Mouse (Mus musculus): ENCODE results near the gene Cacybp. TPM values are rescaled to one million over a fixed set of nuclear protein-coding genes. Genes with fewer than 3 reads are reported as not detected.

Cacybp gene
- 296 and 305 TPM in 2 replicates for polyA plus RNA-seq (2016; fragmentation: Nextera tagmentation; extraction: Ambion mirVana)

DNA sequence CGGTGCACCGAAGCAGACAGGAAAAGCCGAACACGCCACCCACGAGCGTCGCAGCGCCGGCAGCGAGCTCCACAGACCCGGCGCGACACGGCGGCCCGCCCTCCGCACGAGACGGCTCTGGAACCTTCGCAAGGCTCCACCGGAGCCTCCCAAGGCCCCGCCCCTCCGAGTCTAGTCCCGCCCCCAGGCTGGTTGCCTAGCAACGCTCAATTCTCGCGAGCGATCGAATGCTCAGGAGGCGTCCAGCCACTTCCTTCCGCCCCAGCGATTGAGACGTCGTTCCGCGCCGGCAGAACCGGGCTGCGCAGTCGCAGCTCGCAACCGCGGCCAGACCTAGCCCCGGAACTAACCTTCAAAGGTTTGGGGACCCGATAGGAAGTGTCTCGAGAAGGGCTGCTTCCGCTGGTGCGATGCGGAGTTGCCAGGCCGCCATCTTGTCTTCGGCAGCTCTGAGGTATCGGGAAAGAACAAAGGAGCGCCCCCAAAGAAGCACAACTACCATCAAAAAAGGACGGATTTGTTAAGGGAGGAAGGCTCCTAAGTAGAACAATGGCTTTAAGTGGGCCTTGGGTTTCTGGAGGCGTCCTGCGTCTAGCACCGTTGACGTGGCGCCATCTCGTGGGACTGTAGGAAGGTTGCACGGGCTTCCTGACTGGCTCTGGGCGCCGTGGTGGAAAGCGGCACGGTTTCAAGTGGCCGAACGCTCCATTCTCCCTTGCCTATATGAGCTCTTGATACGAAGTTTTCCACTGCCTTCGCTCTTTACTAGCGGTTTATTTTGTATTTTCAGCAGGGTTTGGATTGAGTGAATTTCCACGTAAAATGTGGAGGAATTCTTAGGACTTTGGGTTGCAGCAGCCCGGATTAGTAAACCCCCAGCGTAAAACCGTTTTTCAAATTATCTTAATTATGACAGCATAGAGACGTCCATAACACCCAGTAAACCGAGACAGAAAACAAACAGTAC is at the start of gene Cacybp:
Gene Cacybp, minus strand, starts transcription at position 173 of the 967 bp plus-strand sequence.
- Histone ChIP-seq H3K36me3 (replicated peaks) (no peaks in the 10 kb centered on the region), H3K4me1 (peaks cover 22% of the 10 kb centered on the region), H3K4me3 (replicated peaks) (peak within 1 kb of the TSS; percentile 90), H3K9me3 (no peaks in the 10 kb centered on the region), H3K4me2 (peak within 1 kb of the TSS; percentile 71), H3K27ac (peak within 1 kb of the TSS; percentile 99), H3K9ac (peak within 1 kb of the TSS; percentile 96), H3K27me3 (no peaks in the 10 kb centered on the region)
- peak; percentile 96 for ATAC-seq (ENCODE audit: low FRiP score)
- under 1% methylated on average over 76 of the region's 76 CpGs for WGBS

DNA sequence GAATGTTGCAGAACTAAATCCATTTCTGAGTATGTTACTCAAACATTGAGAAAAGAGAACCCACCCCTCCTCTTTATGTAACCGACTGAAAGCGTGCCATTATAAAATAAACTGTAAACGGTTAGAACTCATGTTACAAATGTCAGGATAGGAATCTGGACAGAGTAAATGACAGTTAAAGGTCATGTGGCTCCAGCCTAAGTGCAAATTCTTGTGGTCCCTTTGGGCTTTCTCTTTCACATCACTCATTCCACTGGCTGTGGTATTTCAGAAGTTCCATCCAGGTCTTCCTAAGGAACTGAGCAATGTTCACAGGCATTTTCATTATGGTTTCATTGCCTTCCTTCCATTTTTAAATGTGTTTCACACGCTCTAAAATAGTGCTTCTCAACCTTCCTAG is 49.7 kb upstream of the Cacybp start:
- H3K4me2 ChIP-seq, result no peak overlapping the region
- H3K4me3 ChIP-seq (replicated peaks), result no peak overlapping the region
- no peak overlapping the region for H3K27ac ChIP-seq
- H3K36me3 ChIP-seq (replicated peaks), result no peaks in the 10 kb centered on the region
- no peaks in the 10 kb centered on the region for H3K27me3 ChIP-seq
- no peak overlapping the region for H3K9ac ChIP-seq
- ATAC-seq (ENCODE audit: low FRiP score), result no peak
- 92% methylated on average over 4 of the region's 4 CpGs for WGBS
- H3K4me1 ChIP-seq, result peaks cover 11% of the 10 kb centered on the region; the same call in 1 of the 2 replicates
- H3K9me3 ChIP-seq, result no peaks in the 10 kb centered on the region

DNA sequence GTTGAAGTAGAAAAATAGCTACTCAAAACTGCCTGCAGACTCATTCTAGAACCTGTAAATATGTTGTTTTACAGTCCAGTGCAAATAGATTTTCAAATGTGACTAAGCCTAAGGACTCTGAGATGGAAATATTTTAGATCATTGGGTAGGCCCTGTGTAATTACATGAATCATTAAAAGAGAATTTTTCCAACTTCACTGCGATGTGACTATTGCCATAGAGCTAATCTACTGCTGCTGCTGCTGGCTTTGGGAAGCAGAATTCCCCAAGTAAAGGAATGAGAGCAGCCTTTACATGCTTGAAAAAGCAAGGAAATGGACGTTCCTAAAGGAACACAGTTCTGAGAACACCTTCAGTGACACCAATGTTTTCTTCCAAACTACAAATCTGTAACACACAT is 49.2 kb upstream of the Cacybp start:
- Histone ChIP-seq H3K27ac (no peak overlapping the region), H3K9me3 (no peaks in the 10 kb centered on the region), H3K27me3 (no peaks in the 10 kb centered on the region), H3K9ac (no peak overlapping the region), H3K36me3 (replicated peaks) (no peaks in the 10 kb centered on the region), H3K4me2 (no peak overlapping the region), H3K4me3 (replicated peaks) (no peak overlapping the region), H3K4me1 (peaks cover 11% of the 10 kb centered on the region; the same call in 1 of the 2 replicates)
- WGBS, result 86% methylated on average over 2 of the region's 2 CpGs
- ATAC-seq (ENCODE audit: low FRiP score), result no peak

DNA sequence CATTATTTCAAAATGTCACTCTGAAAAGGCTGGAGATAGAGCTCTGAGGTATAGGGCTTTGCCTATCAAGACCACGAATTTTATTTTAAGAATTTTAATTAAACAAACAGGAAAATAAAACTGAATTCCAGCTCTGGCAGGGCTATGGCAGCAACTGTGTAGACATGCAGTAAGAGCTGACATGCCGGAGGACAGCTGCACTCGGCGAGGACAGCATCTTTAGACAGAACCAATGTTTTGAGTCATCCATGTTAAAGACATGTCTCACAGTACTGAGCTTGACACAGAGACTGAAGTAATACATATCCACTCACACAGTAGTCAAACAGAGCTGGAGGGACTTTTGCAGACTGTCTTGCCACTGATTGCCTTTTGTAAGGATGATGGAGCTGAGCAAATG is 47.9 kb upstream of the Cacybp start:
- no peak overlapping the region for H3K4me3 ChIP-seq (replicated peaks)
- H3K27ac ChIP-seq, result no peak overlapping the region
- no peak for ATAC-seq (ENCODE audit: low FRiP score)
- H3K27me3 ChIP-seq, result no peaks in the 10 kb centered on the region
- H3K4me2 ChIP-seq, result no peak overlapping the region
- peaks cover 11% of the 10 kb centered on the region; the same call in 1 of the 2 replicates for H3K4me1 ChIP-seq
- no peak overlapping the region for H3K9ac ChIP-seq
- no peaks in the 10 kb centered on the region for H3K9me3 ChIP-seq
- 94% methylated on average over 4 of the region's 4 CpGs for WGBS
- no peaks in the 10 kb centered on the region for H3K36me3 ChIP-seq (replicated peaks)

DNA sequence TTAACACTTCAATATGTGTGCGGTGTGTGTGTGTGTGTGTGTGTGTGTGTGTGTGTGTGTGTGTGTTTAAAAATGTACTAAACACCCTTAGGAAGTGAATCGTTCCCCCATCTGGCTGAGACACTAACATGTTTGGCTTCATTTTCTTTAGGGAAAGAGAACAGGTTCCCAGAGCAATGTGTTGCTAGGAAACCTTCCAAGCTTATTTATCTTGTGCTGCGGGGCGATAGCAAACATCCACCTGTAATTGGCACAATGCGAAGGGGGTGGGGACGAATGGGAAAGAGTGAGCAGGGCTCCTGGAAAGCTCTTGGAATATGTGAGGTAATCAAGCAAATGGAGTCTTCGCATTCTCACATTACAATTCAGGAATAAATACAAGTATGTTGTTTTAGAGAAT is 47.2 kb upstream of the Cacybp start:
- Histone ChIP-seq H3K9ac (no peak overlapping the region), H3K27me3 (no peaks in the 10 kb centered on the region), H3K36me3 (replicated peaks) (no peaks in the 10 kb centered on the region), H3K4me1 (peaks cover 11% of the 10 kb centered on the region; the same call in 1 of the 2 replicates), H3K27ac (no peak overlapping the region), H3K4me3 (replicated peaks) (no peak overlapping the region), H3K9me3 (no peaks in the 10 kb centered on the region), H3K4me2 (no peak overlapping the region)
- 49% methylated on average over 7 of the region's 7 CpGs for WGBS
- peak; percentile 79; the same call in 1 of the 2 replicates for ATAC-seq (ENCODE audit: low FRiP score)

- ATAC-seq (ENCODE audit: low FRiP score), result no peak
- Histone ChIP-seq H3K9ac (no peak overlapping the region), H3K9me3 (no peaks in the 10 kb centered on the region), H3K4me1 (no peaks in the 10 kb centered on the region), H3K4me3 (replicated peaks) (no peak overlapping the region), H3K36me3 (replicated peaks) (no peaks in the 10 kb centered on the region), H3K4me2 (no peak overlapping the region), H3K27ac (no peak overlapping the region), H3K27me3 (no peaks in the 10 kb centered on the region)
- WGBS, result 96% methylated on average over 2 of the region's 2 CpGs
These were observed 40.4 kb upstream of the Cacybp start for GRCm38 (mm10) chr1:160253108-160253507.

DNA sequence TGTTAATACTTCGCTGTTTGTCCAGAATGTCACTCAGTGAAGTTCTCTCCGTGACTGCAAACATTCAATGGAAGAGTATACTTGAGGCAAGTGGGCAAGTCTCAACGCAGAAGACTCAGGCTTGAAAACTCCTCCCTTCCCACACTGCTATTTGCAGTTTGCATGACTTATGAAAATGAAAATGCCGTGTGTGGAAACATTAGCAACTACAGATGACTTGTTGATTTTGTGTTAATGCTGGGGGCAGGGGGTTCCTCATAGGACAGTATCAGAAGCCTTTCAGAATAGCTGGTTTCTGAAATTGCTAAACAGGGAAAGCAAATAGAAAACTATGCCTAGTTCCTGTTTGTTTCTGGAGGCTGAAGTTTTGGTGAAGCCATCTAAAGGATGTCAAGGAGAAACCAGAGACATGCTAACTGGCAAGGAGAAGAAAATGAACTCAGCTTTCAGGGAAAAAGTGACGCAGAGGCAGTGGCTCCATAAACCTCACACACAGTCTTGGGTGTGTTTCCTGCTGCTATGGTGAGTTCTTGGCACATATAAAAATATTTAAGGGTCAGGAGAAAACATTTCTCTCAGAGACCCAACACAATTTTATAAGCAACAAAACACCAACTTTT is 38.8 kb upstream of the Cacybp start:
- no peak overlapping the region for H3K9ac ChIP-seq
- ATAC-seq (ENCODE audit: low FRiP score), result no peak
- WGBS, result 84% methylated on average over 5 of the region's 5 CpGs

DNA sequence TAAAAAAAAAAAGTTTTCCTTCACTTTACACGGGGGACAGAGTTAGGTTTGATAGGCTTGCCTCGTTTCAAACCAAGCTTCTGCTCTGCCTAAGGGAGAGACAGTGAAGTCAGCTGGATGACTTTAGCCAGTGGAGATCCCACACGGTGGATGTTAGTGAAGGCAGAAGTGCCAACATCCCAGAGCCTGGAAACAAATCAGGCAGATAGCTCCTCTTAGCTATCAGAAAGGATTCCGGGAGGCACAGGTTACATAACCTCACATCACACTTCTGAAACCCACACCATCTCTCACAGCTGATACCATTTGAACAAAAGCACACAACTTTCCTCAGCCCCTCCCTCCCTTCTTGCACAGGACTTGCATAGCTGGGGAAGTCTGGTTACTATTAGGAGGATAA is 38.1 kb upstream of the Cacybp start:
- H3K27me3 ChIP-seq, result no peaks in the 10 kb centered on the region
- WGBS, result 77% methylated on average over 4 of the region's 4 CpGs
- no peaks in the 10 kb centered on the region for H3K9me3 ChIP-seq
- H3K4me1 ChIP-seq, result no peaks in the 10 kb centered on the region
- no peak for ATAC-seq (ENCODE audit: low FRiP score)
- H3K36me3 ChIP-seq (replicated peaks), result no peaks in the 10 kb centered on the region
- no peak overlapping the region for H3K4me2 ChIP-seq
- no peak overlapping the region for H3K4me3 ChIP-seq (replicated peaks)
- H3K27ac ChIP-seq, result no peak overlapping the region
- H3K9ac ChIP-seq, result no peak overlapping the region

More for the DNA sequence above, 38.8 kb upstream of the Cacybp start:
- Histone ChIP-seq H3K27me3 (no peaks in the 10 kb centered on the region), H3K4me2 (no peak overlapping the region), H3K9me3 (no peaks in the 10 kb centered on the region), H3K4me1 (no peaks in the 10 kb centered on the region), H3K36me3 (replicated peaks) (no peaks in the 10 kb centered on the region), H3K4me3 (replicated peaks) (no peak overlapping the region), H3K27ac (no peak overlapping the region)

- H3K9ac ChIP-seq, result no peak overlapping the region
- H3K27me3 ChIP-seq, result no peaks in the 10 kb centered on the region
- no peaks in the 10 kb centered on the region for H3K4me1 ChIP-seq
- no peak overlapping the region for H3K4me2 ChIP-seq
- H3K9me3 ChIP-seq, result no peaks in the 10 kb centered on the region
- no peaks in the 10 kb centered on the region for H3K36me3 ChIP-seq (replicated peaks)
- H3K4me3 ChIP-seq (replicated peaks), result no peak overlapping the region
- 77% methylated on average over 3 of the region's 3 CpGs for WGBS
- no peak overlapping the region for H3K27ac ChIP-seq
- no peak for ATAC-seq (ENCODE audit: low FRiP score)
These were observed 37.1 kb upstream of the Cacybp start for GRCm38 (mm10) chr1:160249786-160250185.

GRCm38 (mm10) chr1:160247473-160247872 is 34.8 kb upstream of the Cacybp start:
- Histone ChIP-seq H3K9me3 (no peaks in the 10 kb centered on the region), H3K4me1 (no peaks in the 10 kb centered on the region), H3K9ac (no peak overlapping the region), H3K27me3 (no peaks in the 10 kb centered on the region), H3K27ac (no peak overlapping the region), H3K36me3 (replicated peaks) (no peaks in the 10 kb centered on the region), H3K4me3 (replicated peaks) (no peak overlapping the region), H3K4me2 (no peak overlapping the region)
- ATAC-seq (ENCODE audit: low FRiP score), result no peak
- 83% methylated on average over 9 of the region's 9 CpGs for WGBS

DNA sequence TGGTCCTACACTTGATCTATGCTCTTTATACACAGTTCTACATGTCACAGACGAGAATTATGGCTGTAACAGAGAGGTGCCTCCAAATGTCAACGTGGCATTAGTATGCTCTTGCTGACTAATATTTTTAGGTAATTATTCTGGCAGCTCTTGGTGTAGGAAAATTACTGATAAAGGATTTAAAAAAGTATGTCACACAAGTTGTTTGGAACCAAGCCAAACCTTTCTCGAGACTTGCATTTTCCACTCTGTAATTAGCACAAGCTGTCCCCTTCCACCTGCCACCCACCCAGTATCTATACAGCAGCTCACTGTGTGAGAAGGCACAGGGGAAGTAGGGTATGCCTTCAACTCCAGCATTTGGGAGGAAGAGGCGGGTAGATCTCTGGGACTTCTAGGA is 34.2 kb upstream of the Cacybp start:
- H3K4me2 ChIP-seq, result no peak overlapping the region
- H3K4me3 ChIP-seq (replicated peaks), result no peak overlapping the region
- no peaks in the 10 kb centered on the region for H3K27me3 ChIP-seq
- 79% methylated on average over 4 of the region's 4 CpGs for WGBS
- H3K36me3 ChIP-seq (replicated peaks), result no peaks in the 10 kb centered on the region
- no peak for ATAC-seq (ENCODE audit: low FRiP score)
- H3K9me3 ChIP-seq, result no peaks in the 10 kb centered on the region
- no peaks in the 10 kb centered on the region for H3K4me1 ChIP-seq
- no peak overlapping the region for H3K9ac ChIP-seq
- no peak overlapping the region for H3K27ac ChIP-seq

DNA sequence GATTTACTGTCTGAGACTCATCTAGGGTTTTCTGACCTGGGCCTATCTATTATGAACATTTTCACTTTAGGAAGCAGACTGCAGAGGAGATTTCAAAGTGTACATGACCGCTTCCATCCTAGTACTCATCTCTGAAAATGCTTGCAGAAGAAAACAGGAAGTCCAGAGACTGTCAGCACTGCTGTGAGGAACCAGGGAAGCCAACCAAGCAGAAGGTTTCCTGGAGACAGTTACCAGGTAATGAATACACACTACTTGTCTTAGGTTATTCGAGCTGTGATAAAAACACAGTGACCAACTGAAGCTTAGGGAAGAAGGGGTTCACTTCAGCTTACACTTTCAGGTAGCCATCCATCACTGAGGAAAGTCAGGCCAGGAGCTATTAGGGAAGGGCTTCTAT is 33.3 kb upstream of the Cacybp start:
- no peaks in the 10 kb centered on the region for H3K36me3 ChIP-seq (replicated peaks)
- H3K9ac ChIP-seq, result no peak overlapping the region
- ATAC-seq (ENCODE audit: low FRiP score), result no peak
- no peaks in the 10 kb centered on the region for H3K27me3 ChIP-seq
- no peaks in the 10 kb centered on the region for H3K9me3 ChIP-seq
- no peaks in the 10 kb centered on the region for H3K4me1 ChIP-seq
- H3K4me3 ChIP-seq (replicated peaks), result no peak overlapping the region
- H3K27ac ChIP-seq, result no peak overlapping the region
- WGBS, result 79% methylated on average over 2 of the region's 2 CpGs
- no peak overlapping the region for H3K4me2 ChIP-seq
